Mouse (Mus musculus): ENCODE results near the gene Acd. TPM values are rescaled to one million over a fixed set of nuclear protein-coding genes. Genes with fewer than 3 reads are reported as not detected.

Acd gene
- polyA plus RNA-seq, 1 experiment from 2014 or later, result 36.4 TPM

GRCm38 (mm10) chr8:105719637-105720036 is 18.7 kb upstream of the Acd start:
- H3K27me3 ChIP-seq (ENCODE audit: control insufficient read depth, insufficient read depth, low read length), result no peaks in the 10 kb centered on the region
- H3K4me1 ChIP-seq (ENCODE audit: control insufficient read depth, insufficient read depth, low read length), result no peaks in the 10 kb centered on the region
- ATAC-seq (replicated peaks; ENCODE audit: extremely low read depth, insufficient read depth, low FRiP score), result no peak
- H3K4me3 ChIP-seq (ENCODE audit: low read length), result no peak overlapping the region
- no peaks in the 10 kb centered on the region for H3K36me3 ChIP-seq (ENCODE audit: control insufficient read depth, insufficient read depth)
- no peak overlapping the region for H3K4me2 ChIP-seq (ENCODE audit: low read depth, low read length)
- 82% methylated on average over 4 of the region's 4 CpGs for WGBS
- no peak overlapping the region for H3K9ac ChIP-seq (ENCODE audit: low read length)
- H3K27ac ChIP-seq (ENCODE audit: low read length), result no peak overlapping the region
- no peaks in the 10 kb centered on the region for H3K9me3 ChIP-seq (replicated peaks; ENCODE audit: control insufficient read depth, low read length)

- no peak overlapping the region for H3K4me3 ChIP-seq (ENCODE audit: low read length)
These were observed 15.5 kb upstream of the Acd start for GRCm38 (mm10) chr8:105716302-105716945.

GRCm38 (mm10) chr8:105715042-105715441 is 14.1 kb upstream of the Acd start:
- peak overlapping the region; percentile 44; the same call in 1 of the 2 replicates for H3K27ac ChIP-seq (ENCODE audit: low read length)
- H3K9me3 ChIP-seq (replicated peaks; ENCODE audit: control insufficient read depth, low read length), result no peaks in the 10 kb centered on the region
- no peaks in the 10 kb centered on the region for H3K4me1 ChIP-seq (ENCODE audit: control insufficient read depth, insufficient read depth, low read length)
- no peaks in the 10 kb centered on the region for H3K36me3 ChIP-seq (ENCODE audit: control insufficient read depth, insufficient read depth)
- no peak overlapping the region for H3K4me3 ChIP-seq (ENCODE audit: low read length)
- no peak overlapping the region for H3K4me2 ChIP-seq (ENCODE audit: low read depth, low read length)
- ATAC-seq (replicated peaks; ENCODE audit: extremely low read depth, insufficient read depth, low FRiP score), result peak; percentile 28
- 59% methylated on average over 6 of the region's 6 CpGs for WGBS
- H3K27me3 ChIP-seq (ENCODE audit: control insufficient read depth, insufficient read depth, low read length), result no peaks in the 10 kb centered on the region
- no peak overlapping the region for H3K9ac ChIP-seq (ENCODE audit: low read length)

More at GRCm38 (mm10) chr8:105716302-105716945, 15.5 kb upstream of the Acd start:
- Histone ChIP-seq H3K9me3 (replicated peaks; ENCODE audit: control insufficient read depth, low read length) (no peaks in the 10 kb centered on the region), H3K4me1 (ENCODE audit: control insufficient read depth, insufficient read depth, low read length) (no peaks in the 10 kb centered on the region), H3K4me2 (ENCODE audit: low read depth, low read length) (no peak overlapping the region), H3K27ac (ENCODE audit: low read length) (no peak overlapping the region), H3K9ac (ENCODE audit: low read length) (no peak overlapping the region), H3K36me3 (ENCODE audit: control insufficient read depth, insufficient read depth) (no peaks in the 10 kb centered on the region), H3K27me3 (ENCODE audit: control insufficient read depth, insufficient read depth, low read length) (no peaks in the 10 kb centered on the region)
- ATAC-seq (replicated peaks; ENCODE audit: extremely low read depth, insufficient read depth, low FRiP score), result no peak
- 87% methylated on average over 15 of the region's 15 CpGs for WGBS

DNA sequence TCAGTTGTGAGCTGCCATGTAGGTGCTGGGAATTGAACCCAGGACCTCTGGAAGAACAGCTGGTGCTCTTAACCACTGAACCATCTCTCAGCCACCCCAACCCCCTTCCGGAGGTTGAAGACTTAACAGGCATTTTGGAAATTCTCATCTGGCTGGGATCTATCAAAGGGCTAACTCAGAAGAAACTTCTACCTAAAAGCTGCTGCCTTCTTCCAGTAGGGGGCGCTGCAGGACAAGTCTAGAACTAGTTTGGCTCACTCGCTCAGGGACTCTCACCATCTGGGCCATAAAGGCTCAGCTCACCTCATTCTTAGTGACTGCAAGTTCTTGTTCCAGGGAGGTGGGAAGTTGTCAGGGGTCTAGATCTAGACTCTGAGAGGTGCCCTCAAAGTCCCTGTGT is 13.2 kb upstream of the Acd start:
- no peaks in the 10 kb centered on the region for H3K4me1 ChIP-seq (ENCODE audit: control insufficient read depth, insufficient read depth, low read length)
- H3K27ac ChIP-seq (ENCODE audit: low read length), result no peak overlapping the region
- WGBS, result 4% methylated on average over 3 of the region's 3 CpGs
- no peak overlapping the region for H3K4me2 ChIP-seq (ENCODE audit: low read depth, low read length)
- H3K9ac ChIP-seq (ENCODE audit: low read length), result no peak overlapping the region
- H3K4me3 ChIP-seq (ENCODE audit: low read length), result no peak overlapping the region
- no peaks in the 10 kb centered on the region for H3K27me3 ChIP-seq (ENCODE audit: control insufficient read depth, insufficient read depth, low read length)
- peak; percentile 49; the same call in 1 of the 2 replicates for ATAC-seq (replicated peaks; ENCODE audit: extremely low read depth, insufficient read depth, low FRiP score)
- no peaks in the 10 kb centered on the region for H3K36me3 ChIP-seq (ENCODE audit: control insufficient read depth, insufficient read depth)
- H3K9me3 ChIP-seq (replicated peaks; ENCODE audit: control insufficient read depth, low read length), result no peaks in the 10 kb centered on the region

GRCm38 (mm10) chr8:105712286-105712685 is 11.4 kb upstream of the Acd start:
- H3K27ac ChIP-seq (ENCODE audit: low read length), result no peak overlapping the region
- 84% methylated on average over 3 of the region's 3 CpGs for WGBS
- H3K36me3 ChIP-seq (ENCODE audit: control insufficient read depth, insufficient read depth), result no peaks in the 10 kb centered on the region

DNA sequence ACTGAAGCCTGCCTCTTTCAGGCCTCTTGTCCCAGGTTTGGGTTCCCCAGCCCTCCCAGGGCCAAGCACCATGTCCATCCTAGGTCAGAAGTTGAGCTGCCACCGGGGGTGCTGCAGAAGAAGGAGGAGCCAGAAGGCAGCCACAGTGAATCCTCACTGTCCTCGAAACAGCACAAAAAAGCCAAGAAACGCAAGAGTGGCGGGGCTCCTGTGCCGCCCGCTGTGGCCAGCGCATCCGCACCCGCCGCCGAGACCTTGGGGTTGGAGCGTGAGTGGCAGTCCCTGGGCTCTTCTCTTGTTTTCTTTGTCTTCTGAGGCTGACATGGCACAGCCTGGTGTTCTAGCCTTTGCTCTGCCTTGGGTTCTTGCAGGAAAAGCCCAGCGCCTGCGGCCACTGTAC is 8.4 kb upstream of the Acd start:
- no peak overlapping the region for H3K27ac ChIP-seq (ENCODE audit: low read length)
- no peak overlapping the region for H3K4me2 ChIP-seq (ENCODE audit: low read depth, low read length)
- no peak overlapping the region for H3K4me3 ChIP-seq (ENCODE audit: low read length)
- no peaks in the 10 kb centered on the region for H3K27me3 ChIP-seq (ENCODE audit: control insufficient read depth, insufficient read depth, low read length)
- no peak for ATAC-seq (replicated peaks; ENCODE audit: extremely low read depth, insufficient read depth, low FRiP score)
- no peaks in the 10 kb centered on the region for H3K9me3 ChIP-seq (replicated peaks; ENCODE audit: control insufficient read depth, low read length)
- no peak overlapping the region for H3K9ac ChIP-seq (ENCODE audit: low read length)
- peaks cover 4% of the 10 kb centered on the region; the same call in 1 of the 2 replicates for H3K4me1 ChIP-seq (ENCODE audit: control insufficient read depth, insufficient read depth, low read length)
- WGBS, result 80% methylated on average over 14 of the region's 14 CpGs
- no peaks in the 10 kb centered on the region for H3K36me3 ChIP-seq (ENCODE audit: control insufficient read depth, insufficient read depth)

More at GRCm38 (mm10) chr8:105712286-105712685, 11.4 kb upstream of the Acd start:
- H3K9ac ChIP-seq (ENCODE audit: low read length), result no peak overlapping the region
- H3K9me3 ChIP-seq (replicated peaks; ENCODE audit: control insufficient read depth, low read length), result no peaks in the 10 kb centered on the region
- H3K4me1 ChIP-seq (ENCODE audit: control insufficient read depth, insufficient read depth, low read length), result peaks cover 3% of the 10 kb centered on the region; the same call in 1 of the 2 replicates
- no peak for ATAC-seq (replicated peaks; ENCODE audit: extremely low read depth, insufficient read depth, low FRiP score)
- H3K27me3 ChIP-seq (ENCODE audit: control insufficient read depth, insufficient read depth, low read length), result no peaks in the 10 kb centered on the region
- H3K4me3 ChIP-seq (ENCODE audit: low read length), result no peak overlapping the region
- H3K4me2 ChIP-seq (ENCODE audit: low read depth, low read length), result no peak overlapping the region

GRCm38 (mm10) chr8:105708675-105709074 is 7.8 kb upstream of the Acd start:
- Histone ChIP-seq H3K4me2 (ENCODE audit: low read depth, low read length) (no peak overlapping the region), H3K4me1 (ENCODE audit: control insufficient read depth, insufficient read depth, low read length) (peaks cover 4% of the 10 kb centered on the region; the same call in 1 of the 2 replicates), H3K36me3 (ENCODE audit: control insufficient read depth, insufficient read depth) (no peaks in the 10 kb centered on the region), H3K9me3 (replicated peaks; ENCODE audit: control insufficient read depth, low read length) (no peaks in the 10 kb centered on the region), H3K27me3 (ENCODE audit: control insufficient read depth, insufficient read depth, low read length) (no peaks in the 10 kb centered on the region), H3K4me3 (ENCODE audit: low read length) (no peak overlapping the region), H3K27ac (ENCODE audit: low read length) (no peak overlapping the region), H3K9ac (ENCODE audit: low read length) (no peak overlapping the region)
- WGBS, result 91% methylated on average over 8 of the region's 8 CpGs
- ATAC-seq (replicated peaks; ENCODE audit: extremely low read depth, insufficient read depth, low FRiP score), result no peak

DNA sequence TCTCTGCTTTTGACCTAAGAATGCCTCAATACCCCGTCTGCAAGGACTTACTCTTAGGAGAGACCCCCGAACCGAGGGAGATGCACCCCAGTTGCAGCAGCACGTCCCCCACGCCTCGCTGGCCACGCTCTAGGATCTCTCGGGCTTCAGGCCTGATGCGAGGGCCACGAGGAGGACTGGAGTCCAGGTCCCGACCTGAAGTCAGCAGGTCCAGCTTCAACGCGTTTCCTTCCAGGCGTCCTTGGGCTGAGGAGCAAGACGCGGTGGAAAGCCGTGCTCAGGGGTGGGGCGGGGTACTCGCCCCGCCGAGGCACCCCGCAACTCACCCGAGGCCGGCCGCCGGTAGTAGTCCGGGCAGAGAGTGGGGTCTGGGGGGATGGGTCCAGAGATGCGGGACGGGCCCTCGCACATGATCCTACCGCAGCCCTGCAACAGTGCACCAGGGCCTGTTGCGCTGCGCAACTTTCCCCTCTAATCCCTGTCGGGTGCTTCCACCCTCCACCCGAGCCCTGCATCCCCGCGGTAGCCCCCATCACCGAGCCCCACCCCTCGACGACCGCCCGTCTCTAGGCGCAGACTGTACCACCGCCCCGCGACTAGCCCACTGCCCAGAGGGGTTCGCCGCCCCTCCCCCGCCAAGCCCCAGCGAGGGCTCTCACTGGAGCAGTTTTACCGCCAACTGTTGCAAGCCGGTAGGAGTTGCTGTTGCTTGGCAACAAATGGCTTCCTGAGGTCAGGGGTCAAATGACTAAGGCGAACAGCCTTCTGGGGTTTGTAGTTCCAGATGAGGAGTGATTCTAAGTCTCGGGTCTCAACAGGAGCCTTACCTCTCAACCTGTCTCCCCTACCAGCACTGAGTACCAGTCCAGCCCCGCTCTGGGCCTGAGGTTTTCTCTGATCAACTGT is 6.8 kb upstream of the Acd start, which contains the start of the genes 4933405L10Rik and Enkd1:
Gene 4933405L10Rik (plus strand): TSS at position 158 of the 906 bp plus-strand sequence.
Gene Enkd1 (minus strand): TSS at position 713 of the 906 bp plus-strand sequence.
- 1% methylated on average over 55 of the region's 55 CpGs for whole genome bisulfite sequencing
- H3K9me3 ChIP-seq (replicated peaks; ENCODE audit: control insufficient read depth, low read length), result no peaks in the 10 kb centered on the region
- peak within 1 kb of the TSS; percentile 90 for H3K4me2 ChIP-seq (ENCODE audit: low read depth, low read length)
- no peaks in the 10 kb centered on the region for H3K36me3 ChIP-seq (ENCODE audit: control insufficient read depth, insufficient read depth)
- peaks cover 4% of the 10 kb centered on the region; the same call in 1 of the 2 replicates for H3K4me1 ChIP-seq (ENCODE audit: control insufficient read depth, insufficient read depth, low read length)
- no peaks in the 10 kb centered on the region for H3K27me3 ChIP-seq (ENCODE audit: control insufficient read depth, insufficient read depth, low read length)
- H3K9ac ChIP-seq (ENCODE audit: low read length), result peak within 1 kb of the TSS; percentile 70
- peak within 1 kb of the TSS; percentile 74 for H3K4me3 ChIP-seq (ENCODE audit: low read length)
- no peak within 1 kb of the TSS for H3K27ac ChIP-seq (ENCODE audit: low read length)
- ATAC-seq (replicated peaks; ENCODE audit: extremely low read depth, insufficient read depth, low FRiP score), result peak; percentile 82

- H3K4me2 ChIP-seq (ENCODE audit: low read depth, low read length), result no peak overlapping the region
- H3K36me3 ChIP-seq (ENCODE audit: control insufficient read depth, insufficient read depth), result no peaks in the 10 kb centered on the region
- no peak for ATAC-seq (replicated peaks; ENCODE audit: extremely low read depth, insufficient read depth, low FRiP score)
- H3K27ac ChIP-seq (ENCODE audit: low read length), result no peak overlapping the region
- H3K4me1 ChIP-seq (ENCODE audit: control insufficient read depth, insufficient read depth, low read length), result peaks cover 10% of the 10 kb centered on the region
- no peak overlapping the region for H3K4me3 ChIP-seq (ENCODE audit: low read length)
- H3K9me3 ChIP-seq (replicated peaks; ENCODE audit: control insufficient read depth, low read length), result no peaks in the 10 kb centered on the region
- 85% methylated on average over 12 of the region's 12 CpGs for WGBS
- H3K9ac ChIP-seq (ENCODE audit: low read length), result no peak overlapping the region
- H3K27me3 ChIP-seq (ENCODE audit: control insufficient read depth, insufficient read depth, low read length), result no peaks in the 10 kb centered on the region
These were observed 5.5 kb upstream of the Acd start for GRCm38 (mm10) chr8:105706426-105706825.

All from heart, embryonic 16.5 days (tissue).